Mouse (Mus musculus): ENCODE results near the gene Scube1. TPM values are rescaled to one million over a fixed set of nuclear protein-coding genes. Genes with fewer than 3 reads are reported as not detected.

Gene Scube1
- total RNA-seq (2021): under 1 TPM; 0.14 to 0.27 TPM
- long read RNA-seq, experiment 1, partial matches to known transcripts: 0 of 1 reads
- long read RNA-seq, experiment 1, other reads (novel, unspliced or antisense): 0 of 1 reads
- long read RNA-seq, experiment 2: 0 reads

GRCm38 (mm10) chr15:83724886-83725269 lies at the start of gene Scube1:
TSS of gene Scube1 (minus strand) at chr15:83725021.
- DNase-seq (ENCODE audit: low spot score): peak; percentile 85

DNA sequence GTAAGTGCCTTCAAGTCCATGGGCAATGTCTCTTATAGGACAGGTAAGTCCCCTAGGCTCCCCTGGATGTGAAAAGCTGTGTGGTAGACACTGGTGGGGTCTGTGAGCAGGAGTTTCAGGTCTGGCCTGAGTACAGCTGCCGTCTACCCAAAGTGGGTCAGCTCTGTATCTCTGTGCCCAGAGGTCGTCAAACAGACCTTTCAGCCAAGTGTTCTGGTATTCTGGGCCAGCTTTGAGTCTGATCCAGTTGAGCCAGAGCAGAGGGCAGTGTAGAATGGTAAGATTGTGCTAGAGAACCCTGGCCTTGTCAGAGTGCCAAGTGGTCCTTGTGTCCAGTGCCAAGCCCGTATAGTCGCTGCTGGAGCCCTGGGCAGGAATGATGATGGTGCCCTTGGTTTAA lies 48.1 kb upstream of the Scube1 start:
- no peak for DNase-seq (ENCODE audit: low spot score)

DNA sequence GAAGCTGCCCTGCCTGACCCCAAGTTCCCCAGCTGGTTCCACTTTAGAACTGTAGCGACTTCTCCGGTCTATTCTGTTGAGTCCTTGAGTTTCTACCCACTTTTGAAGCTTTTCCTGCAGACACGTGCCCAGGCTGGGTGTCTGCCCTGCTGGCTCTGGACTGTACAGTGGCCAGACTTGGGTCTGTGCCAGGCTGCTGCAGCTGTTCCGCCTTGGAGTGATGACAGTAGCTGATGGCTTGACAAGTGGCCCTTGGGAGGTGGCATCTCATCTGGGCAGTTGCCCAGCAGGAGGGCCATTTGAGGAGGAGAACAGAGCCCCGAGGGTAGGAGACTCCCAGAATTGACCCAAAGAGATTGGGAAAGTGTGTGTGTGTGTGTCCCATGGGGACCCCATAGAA lies 47.6 kb upstream of the Scube1 start:
- DNase-seq (ENCODE audit: low spot score): peak; percentile 5

GRCm38 (mm10) chr15:83771346-83772053 lies 46.7 kb upstream of the Scube1 start:
- no peak for DNase-seq (ENCODE audit: low spot score)

DNA sequence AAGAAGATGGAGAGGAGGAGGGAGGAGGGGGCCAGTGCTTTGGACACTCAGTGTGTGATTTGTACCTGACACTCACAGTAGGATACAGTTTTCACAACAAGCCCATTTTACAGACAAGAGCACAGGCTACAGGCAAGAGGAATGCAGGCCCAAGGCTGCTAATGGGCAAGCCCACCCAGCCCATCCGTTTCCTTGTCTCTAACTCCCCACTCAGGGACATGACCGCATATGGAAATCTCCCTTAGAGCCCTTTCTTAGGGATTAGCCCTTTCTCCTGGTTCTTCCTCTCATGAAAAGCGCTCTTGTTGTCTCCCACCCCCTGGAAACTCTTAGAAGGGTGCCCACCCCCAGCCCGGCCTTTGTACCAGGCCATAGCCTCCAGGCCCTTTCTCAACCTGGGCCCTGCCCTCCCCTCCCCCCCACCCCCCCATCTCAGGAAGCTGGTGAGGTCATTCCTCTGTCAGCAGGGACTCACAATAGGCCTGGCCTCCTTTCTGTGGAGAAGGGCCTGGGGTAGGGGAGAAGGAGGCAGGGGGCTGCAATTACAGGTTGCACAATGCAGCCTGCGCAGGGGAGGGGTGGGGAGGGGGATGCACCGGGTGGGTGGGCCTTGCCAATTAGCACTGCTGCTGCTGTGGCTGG lies 40.7 kb upstream of the Scube1 start:
- no peak for DNase-seq (ENCODE audit: low spot score)

DNA sequence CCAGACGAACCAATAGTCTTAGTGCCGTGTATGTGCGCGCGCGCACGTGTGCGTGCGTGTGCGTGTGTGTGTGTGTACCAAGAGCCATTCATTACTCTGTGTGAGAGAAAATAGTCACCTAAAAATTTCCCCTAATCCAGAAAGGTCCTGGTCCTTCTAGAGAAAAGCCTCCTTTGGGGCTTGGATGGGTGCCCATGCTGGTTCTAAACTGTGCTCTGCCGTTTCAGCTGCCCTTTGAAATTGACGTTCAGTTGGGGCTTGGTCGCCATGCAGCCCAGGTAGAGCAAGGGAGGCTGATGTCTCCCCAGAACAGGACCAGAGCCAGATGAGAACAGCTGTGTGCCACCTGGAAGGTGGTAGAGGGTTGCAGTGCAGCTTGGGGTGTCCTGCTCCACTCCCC lies 36.7 kb upstream of the Scube1 start:
- no peak for DNase-seq (ENCODE audit: low spot score)

GRCm38 (mm10) chr15:83760683-83761082 lies 35.9 kb upstream of the Scube1 start:
- DNase-seq (ENCODE audit: low spot score): peak; percentile 32

DNA sequence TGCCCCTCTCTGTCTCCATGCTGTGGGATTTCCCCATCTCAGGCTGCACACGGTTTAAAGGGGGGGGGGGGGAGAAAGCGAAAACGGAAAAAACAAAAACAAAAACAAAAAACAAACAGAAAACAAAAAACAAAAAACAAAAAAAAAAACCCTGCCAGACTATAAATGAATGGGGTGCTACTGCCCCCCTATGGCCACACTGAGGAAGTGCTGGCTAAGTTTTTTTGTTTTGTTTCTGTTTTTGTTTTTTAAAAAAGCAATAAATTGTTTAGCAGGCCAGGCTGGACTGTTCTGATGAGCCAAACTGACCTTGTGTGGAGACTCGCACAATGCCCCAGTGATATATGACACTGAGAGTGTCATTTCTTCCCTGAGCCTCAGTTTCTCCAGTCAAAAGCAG lies 34.1 kb upstream of the Scube1 start:
- DNase-seq (ENCODE audit: low spot score): no peak

- no peak for DNase-seq (ENCODE audit: low spot score)
Measured at GRCm38 (mm10) chr15:83756742-83757141, 31.9 kb upstream of the Scube1 start.

GRCm38 (mm10) chr15:83749436-83749835 lies 24.6 kb upstream of the Scube1 start:
- no peak for DNase-seq (ENCODE audit: low spot score)

GRCm38 (mm10) chr15:83748986-83749385 lies 24.2 kb upstream of the Scube1 start:
- DNase-seq (ENCODE audit: low spot score): no peak

DNA sequence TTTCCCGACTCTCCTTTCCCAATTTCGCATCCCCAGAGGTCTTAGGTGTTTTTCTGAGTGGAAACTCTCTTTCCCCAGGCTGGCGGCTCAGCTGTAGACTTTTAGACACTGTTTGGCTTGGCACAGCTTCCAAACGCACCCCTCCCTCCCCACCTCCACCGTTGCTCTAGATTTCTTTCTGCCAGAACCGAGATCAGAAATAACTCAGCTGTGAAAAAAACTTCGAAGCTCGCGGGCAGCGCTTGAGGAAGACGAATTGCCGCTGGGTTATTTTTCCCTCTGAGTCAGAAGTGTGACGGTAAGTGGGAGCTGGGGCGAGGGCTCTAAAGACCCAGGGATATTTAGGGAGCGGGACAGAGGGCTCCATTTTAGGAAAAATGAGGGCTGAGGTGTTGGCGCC lies 21.5 kb upstream of the Scube1 start:
- no peak for DNase-seq (ENCODE audit: low spot score)

DNA sequence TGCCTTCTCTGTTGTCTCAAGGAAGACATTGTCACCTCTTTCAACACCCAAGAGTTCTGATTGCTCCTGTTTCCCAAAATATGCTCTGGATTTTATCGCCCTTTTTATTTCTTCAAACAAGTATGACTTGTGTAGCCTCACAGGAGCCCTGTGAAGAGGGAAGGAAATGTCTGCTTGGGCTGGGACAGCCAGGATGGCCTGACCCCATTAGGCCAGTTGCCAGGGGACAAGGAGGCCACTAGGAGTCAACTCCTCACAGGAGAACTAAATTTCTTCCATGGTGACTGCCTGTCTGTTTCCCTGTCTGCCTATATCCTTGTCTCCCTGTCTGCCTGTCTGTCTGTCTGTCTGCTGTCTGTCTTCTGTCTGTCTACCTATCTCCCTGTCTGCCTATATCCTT lies 17.2 kb upstream of the Scube1 start:
- DNase-seq (ENCODE audit: low spot score): no peak

- no peak for DNase-seq (ENCODE audit: low spot score)
Measured at GRCm38 (mm10) chr15:83740676-83741422, 16.0 kb upstream of the Scube1 start.

DNA sequence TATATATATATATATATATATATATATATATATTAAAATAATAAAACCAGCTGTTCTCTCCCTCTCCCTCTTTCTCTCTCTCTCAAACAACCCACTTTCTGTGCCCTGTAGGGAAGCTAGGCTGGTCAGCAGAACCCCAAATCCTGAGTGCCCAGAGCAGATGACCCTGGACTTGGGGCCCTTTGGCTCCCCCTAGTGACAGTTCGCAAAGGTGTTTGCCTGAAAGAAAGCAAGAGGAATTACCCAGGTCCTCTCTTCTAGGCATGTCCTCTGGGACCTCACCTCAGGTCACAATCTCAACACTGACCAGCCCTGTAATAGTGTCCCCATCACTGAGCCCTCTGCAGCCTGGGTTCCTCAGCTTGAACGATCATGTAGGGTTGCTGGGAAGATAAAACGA lies 2.8 kb upstream of the Scube1 start:
- DNase-seq (ENCODE audit: low spot score): peak; percentile 45

DNA sequence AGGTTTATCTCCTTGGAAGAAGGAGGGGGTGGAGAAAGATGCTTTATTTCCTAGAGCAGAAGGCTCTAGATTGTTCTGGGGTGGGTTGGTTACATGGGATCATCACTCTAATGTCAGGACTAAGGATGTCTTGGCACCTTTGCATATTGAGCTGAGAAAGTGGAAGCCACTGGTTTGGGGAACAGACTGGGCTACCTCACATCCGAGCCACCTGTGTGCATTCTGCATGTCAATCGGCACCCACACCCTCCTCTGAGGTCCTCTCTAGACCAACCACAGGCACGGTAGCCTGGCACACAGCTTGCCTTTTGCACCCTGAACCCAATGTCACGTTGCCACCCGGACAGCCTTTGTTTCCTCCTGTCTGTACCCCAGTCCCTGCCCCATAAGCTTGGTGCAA lies 1.9 kb upstream of the Scube1 start:
- DNase-seq (ENCODE audit: low spot score): no peak

- no peak for DNase-seq (ENCODE audit: low spot score)
Measured at GRCm38 (mm10) chr15:83725556-83726200, 857 bp upstream of the Scube1 start.

GRCm38 (mm10) chr15:83724160-83724885 lies 498 bp downstream of the Scube1 start:
- DNase-seq (ENCODE audit: low spot score): no peak

DNA sequence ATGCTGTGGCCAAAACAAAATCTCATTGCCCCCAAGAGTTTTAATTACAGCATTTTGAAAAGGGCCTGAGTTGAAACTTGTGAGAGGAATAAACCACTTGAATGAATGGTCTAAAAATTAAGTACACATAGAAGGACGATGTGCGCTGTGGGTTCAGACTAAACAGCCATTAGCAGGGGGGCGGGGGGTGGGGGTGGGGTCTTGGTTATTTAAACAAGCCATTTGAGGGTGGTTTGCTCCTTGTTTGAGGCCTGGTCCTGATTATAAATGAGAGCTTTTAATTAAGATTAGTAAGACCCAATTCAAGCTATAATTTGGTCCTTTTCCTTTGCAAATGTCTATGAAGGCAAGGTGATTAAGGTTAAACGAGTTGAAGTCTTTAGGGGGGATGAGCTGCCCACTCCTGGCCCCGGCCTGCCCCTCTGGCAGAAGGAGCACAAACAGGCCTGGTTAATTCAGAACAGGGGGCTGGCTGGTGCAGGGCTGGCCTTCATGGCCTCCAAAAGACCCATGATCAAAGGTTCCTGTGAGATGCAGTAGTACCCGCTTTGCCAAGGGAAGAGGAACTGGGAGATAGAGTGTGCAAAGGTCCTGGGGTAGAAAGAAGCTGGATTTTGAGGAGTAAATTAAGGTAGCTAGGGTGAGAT lies 9.1 kb downstream of the Scube1 start:
- DNase-seq (ENCODE audit: low spot score): no peak

GRCm38 (mm10) chr15:83712798-83713197 lies 12.0 kb downstream of the Scube1 start:
- no peak for DNase-seq (ENCODE audit: low spot score)

DNA sequence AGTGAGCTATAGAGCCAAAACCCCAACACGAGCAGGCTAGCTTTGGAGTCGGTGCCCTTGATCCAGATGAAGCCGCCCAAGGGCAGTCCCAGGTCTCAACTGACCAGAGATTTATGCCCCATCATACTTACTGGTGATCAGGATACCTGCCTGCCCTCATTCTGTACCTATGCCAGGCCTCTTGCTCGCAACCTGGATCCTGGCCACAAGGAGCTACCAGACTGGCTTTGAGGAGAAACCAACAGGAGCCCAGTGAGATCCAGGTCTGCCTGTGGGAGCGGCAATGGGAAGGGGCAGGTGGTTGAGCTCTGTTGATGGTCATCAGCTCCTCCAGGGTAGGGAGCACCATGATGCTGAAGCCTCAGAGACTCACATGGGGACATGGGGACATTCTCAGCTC lies 12.5 kb downstream of the Scube1 start:
- no peak for DNase-seq (ENCODE audit: low spot score)
